Mouse (Mus musculus) heart, embryonic 13.5 days (tissue): Measurements from ENCODE around the gene Hibch. TPM values are rescaled to one million over a fixed set of nuclear protein-coding genes. Genes with fewer than 3 reads are reported as not detected.
A peak's percentile ranks its signal among the peaks of the same experiment; 100 is the strongest.
"Not testable (repeated sequence)": the region's sequence is repeated elsewhere in the genome, so short reads cannot be mapped to it uniquely, and the experiment has no call there.

Experiments used
- ATAC-seq: fragments of 200-750 bp; cut with Nextera tagmentation; 2 replicates; pipeline ENCODE4 v1.8.0; 2017; ENCODE audit warnings: moderate TSS enrichment; ENCODE audit not compliant: insufficient number of reproducible peaks, low FRiP score, low TSS enrichment; ENCODE audit errors: extremely low read depth
- H3K27ac ChIP-seq: fragments of 300-500 bp; sonication (generic); replicated peaks from 2 replicates; pipeline ENCODE4 v1.5.1; 2015; ENCODE audit warnings: moderate library complexity, mild to moderate bottlenecking, inconsistent platforms
- H3K27me3 ChIP-seq: fragments of 300-500 bp; sonication (generic); replicated peaks from 2 replicates; pipeline ENCODE4 v1.6.1; 2015; ENCODE audit warnings: mild to moderate bottlenecking, inconsistent platforms
- H3K36me3 ChIP-seq: fragments of 300-500 bp; sonication (generic); 2 replicates; pipeline ENCODE4 v1.6.1; 2015; ENCODE audit warnings: mild to moderate bottlenecking, inconsistent platforms
- H3K4me1 ChIP-seq: fragments of 300-500 bp; sonication (generic); 2 replicates; pipeline ENCODE4 v1.6.1; 2015; ENCODE audit warnings: inconsistent platforms
- H3K4me2 ChIP-seq: fragments of 300-500 bp; sonication (generic); 2 replicates; pipeline ENCODE4 v1.6.1; 2015; ENCODE audit warnings: inconsistent platforms, mild to moderate bottlenecking, moderate library complexity
- H3K4me3 ChIP-seq: fragments of 300-500 bp; sonication (generic); 2 replicates; pipeline ENCODE4 v1.5.1; 2015; ENCODE audit warnings: moderate library complexity, mild to moderate bottlenecking, inconsistent platforms
- H3K9ac ChIP-seq: fragments of 300-500 bp; sonication (generic); 2 replicates; pipeline ENCODE4 v1.6.1; 2015; ENCODE audit warnings: inconsistent platforms, mild to moderate bottlenecking, moderate library complexity
- H3K9me3 ChIP-seq: fragments of 300-500 bp; sonication (generic); 2 replicates; pipeline ENCODE4 v1.6.1; 2016; ENCODE audit warnings: inconsistent platforms
- WGBS: fragments of 180-500 bp; shearing (Covaris S2); methylation state at CpG from one replicate; pipeline ENCODE4 v1.1.7; 2015; ENCODE audit warnings: mixed read lengths; 5-methylcytosine and 5-hydroxymethylcytosine counted together
- polyA plus RNA-seq: library from polyadenylated mRNA; unstranded; fragments of >200 nt; fragmentation: Nextera tagmentation; extraction: Ambion mirVana; gene quantifications from 2 replicates; pipeline ENCODE4 v1.2.1, GENCODE M21; 2015

Hibch gene
- polyA plus RNA-seq, 1 experiment from 2014 or later, result 30.0 TPM

DNA sequence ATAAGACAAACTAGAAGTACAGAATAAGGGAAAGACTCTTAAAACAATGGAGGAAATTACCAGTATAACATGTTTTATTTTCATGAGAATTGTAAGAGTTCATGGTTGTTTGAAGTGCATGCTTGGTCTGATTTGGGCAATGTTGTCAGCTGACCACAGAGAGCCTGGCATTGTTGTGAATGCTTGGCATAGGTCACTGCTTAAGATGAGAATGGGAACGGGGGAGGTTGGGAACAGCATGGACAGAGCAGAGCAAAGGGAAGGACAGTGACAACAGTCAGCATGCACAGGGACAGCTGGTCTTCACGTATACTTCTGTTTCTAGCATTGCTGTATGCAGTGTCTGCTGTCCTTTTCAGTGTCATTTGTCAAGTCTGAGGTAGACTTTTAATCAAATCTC, 39.5 kb downstream of the Hibch start:
- Histone ChIP-seq H3K9me3 (no peaks in the 10 kb centered on the region), H3K36me3 (peaks cover 18% of the 10 kb centered on the region), H3K9ac (no peak overlapping the region), H3K4me1 (no peaks in the 10 kb centered on the region), H3K4me3 (no peak overlapping the region), H3K27ac (no peak overlapping the region), H3K27me3 (no peaks in the 10 kb centered on the region), H3K4me2 (no peak overlapping the region)
- 77% methylated on average over 2 of the region's 2 CpGs for WGBS
- ATAC-seq, result no peak

DNA sequence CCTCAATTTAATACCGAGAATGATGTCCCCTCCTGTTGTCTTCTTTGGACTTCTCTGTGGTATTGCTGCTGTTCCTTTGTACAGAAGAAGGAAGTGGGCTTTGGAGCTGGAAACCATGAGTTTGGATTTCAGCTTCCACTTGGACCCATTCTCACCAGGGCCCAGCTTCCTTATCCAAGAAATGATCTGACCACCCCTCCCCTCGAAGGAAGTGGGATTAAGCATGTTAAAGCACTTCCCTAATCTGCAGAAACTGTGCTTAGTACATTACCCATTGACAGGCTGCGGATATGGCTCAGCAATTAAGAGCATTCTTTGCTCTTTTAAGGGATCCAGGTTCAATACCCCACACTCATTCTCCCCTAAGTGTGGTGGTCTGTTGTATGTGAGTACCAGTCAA, 65.1 kb downstream of the Hibch start:
- Histone ChIP-seq H3K9ac (no peak overlapping the region), H3K27ac (no peak overlapping the region), H3K36me3 (peaks cover 9% of the 10 kb centered on the region), H3K4me3 (no peak overlapping the region), H3K4me1 (no peaks in the 10 kb centered on the region), H3K9me3 (no peaks in the 10 kb centered on the region), H3K27me3 (no peaks in the 10 kb centered on the region), H3K4me2 (no peak overlapping the region)
- 77% methylated on average over 3 of the region's 3 CpGs for whole genome bisulfite sequencing
- ATAC-seq, result no peak

DNA sequence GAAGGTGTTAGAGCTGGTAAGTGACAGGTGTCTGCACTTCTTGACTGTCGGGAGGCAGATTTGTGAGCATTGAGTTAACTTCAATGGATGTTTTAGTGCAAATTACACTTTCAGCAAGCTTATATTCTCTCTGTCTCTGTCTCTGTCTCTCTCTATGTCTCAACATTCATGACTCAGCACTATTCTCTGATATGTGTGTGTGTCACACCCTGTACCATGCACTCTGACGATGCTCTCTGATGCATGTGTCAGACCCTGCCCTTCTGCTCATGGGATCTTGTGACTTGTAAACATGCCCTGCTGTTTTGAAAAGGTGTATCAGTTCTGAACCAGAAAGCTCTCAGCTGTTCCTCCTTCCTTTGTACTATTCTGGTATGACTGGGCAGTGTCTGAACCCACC, 71.9 kb downstream of the Hibch start:
- Histone ChIP-seq H3K36me3 (peaks cover 7% of the 10 kb centered on the region; the same call in 1 of the 2 replicates), H3K4me2 (no peak overlapping the region), H3K4me3 (no peak overlapping the region), H3K9me3 (no peaks in the 10 kb centered on the region), H3K27me3 (no peaks in the 10 kb centered on the region), H3K4me1 (no peaks in the 10 kb centered on the region), H3K27ac (no peak overlapping the region), H3K9ac (no peak overlapping the region)
- no peak for ATAC-seq
- 75% methylated on average over 2 of the region's 2 CpGs for WGBS

DNA sequence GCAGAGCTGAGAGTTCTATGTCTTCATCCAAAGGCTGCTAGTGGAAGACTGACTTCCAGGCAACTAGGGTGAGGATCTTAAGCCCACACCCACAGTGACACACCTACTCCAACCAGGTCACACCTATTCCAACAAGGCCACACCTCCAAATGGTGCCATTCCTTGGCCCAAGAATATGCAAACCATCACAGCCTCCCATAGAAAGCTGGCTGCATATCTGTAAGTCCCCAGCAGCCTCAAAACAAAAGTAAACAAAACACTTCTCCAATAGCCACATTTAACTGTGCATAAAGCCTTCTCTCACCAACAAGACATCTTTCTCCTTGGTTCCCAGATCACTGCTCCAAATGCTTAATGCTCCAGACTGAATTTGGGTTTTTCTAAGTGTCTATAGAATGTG, 74.2 kb downstream of the Hibch start:
- H3K9me3 ChIP-seq, H3K4me3 ChIP-seq, ATAC-seq, H3K36me3 ChIP-seq, H3K27me3 ChIP-seq, H3K4me1 ChIP-seq, H3K27ac ChIP-seq, H3K9ac ChIP-seq, H3K4me2 ChIP-seq: not testable (repeated sequence)

DNA sequence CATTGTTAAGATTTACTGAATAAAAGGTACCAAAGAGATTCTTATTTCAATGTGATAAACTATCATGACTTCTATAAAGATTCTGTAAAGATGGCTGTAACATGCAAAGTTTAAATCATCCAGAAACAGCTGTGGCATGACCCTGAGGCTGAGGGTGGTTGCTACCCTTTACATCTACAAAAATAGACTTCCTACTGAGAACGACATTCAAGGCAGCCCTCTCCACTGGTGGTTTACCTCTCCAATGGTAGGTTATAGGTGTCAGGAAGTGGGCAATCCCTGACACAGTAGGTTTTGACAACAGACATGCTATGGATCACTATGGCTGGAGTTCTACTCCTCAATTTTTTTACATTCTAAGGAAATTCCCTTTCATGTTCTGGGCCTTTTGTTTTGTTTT, 79.8 kb downstream of the Hibch start:
- not testable (repeated sequence) for ATAC-seq, H3K4me3 ChIP-seq
- WGBS, result 56% methylated on average over 1 of the region's 1 CpGs

DNA sequence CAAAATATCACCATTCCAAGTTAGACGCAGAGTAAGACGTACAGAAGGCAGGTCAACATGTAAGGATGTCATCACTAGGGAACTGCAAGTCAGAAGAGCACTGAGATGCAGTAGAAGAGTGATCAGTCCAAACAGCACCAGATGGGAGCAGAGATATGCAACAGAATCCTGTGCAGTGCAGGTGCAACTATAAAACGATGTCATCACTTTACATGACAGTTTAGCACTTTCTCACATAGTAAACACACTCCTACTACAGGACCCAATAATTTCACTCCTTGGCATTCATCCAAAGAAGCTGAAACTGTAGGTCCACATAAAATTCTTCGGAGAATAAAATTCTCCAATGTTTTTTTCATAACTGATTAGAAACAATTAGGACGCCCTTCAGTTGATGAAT, 89.8 kb downstream of the Hibch start:
- no peak overlapping the region for H3K4me2 ChIP-seq
- H3K27ac ChIP-seq, result no peak overlapping the region
- no peaks in the 10 kb centered on the region for H3K4me1 ChIP-seq
- no peak overlapping the region for H3K4me3 ChIP-seq
- H3K27me3 ChIP-seq, result no peaks in the 10 kb centered on the region
- WGBS, result 77% methylated on average over 5 of the region's 5 CpGs
- H3K9ac ChIP-seq, result no peak overlapping the region
- no peak for ATAC-seq
- H3K36me3 ChIP-seq, result no peaks in the 10 kb centered on the region
- peaks cover 8% of the 10 kb centered on the region for H3K9me3 ChIP-seq

More for the DNA sequence above, 79.8 kb downstream of the Hibch start:
- H3K36me3 ChIP-seq, H3K27me3 ChIP-seq, H3K9me3 ChIP-seq, H3K27ac ChIP-seq, H3K4me1 ChIP-seq, H3K4me2 ChIP-seq, H3K9ac ChIP-seq: not testable (repeated sequence)

DNA sequence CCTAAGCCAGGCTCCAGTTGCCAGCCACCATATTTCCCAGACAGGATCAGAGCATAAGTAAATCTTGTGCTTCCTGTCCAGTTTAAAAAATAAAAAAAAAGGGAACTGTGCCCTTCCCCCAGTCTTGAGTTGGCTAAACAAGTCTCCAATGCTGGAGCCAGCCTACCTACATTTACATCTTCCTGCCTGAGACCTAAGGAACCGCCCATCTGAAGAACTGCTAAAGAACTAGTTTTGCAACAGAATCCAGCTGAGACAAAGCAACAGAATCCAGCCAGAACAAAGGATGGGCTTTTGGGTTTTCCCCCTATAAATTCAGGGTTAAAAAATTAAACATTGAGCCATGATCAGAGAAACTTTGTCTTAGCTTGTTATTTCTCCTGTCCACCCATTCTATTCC, 94.3 kb downstream of the Hibch start:
- Histone ChIP-seq H3K27me3 (no peaks in the 10 kb centered on the region), H3K4me3 (no peak overlapping the region), H3K9ac (no peak overlapping the region), H3K36me3 (no peaks in the 10 kb centered on the region), H3K4me2 (no peak overlapping the region), H3K27ac (no peak overlapping the region), H3K9me3 (peaks cover 8% of the 10 kb centered on the region), H3K4me1 (no peaks in the 10 kb centered on the region)
- 88% methylated on average over 1 of the region's 1 CpGs for WGBS
- ATAC-seq, result no peak

DNA sequence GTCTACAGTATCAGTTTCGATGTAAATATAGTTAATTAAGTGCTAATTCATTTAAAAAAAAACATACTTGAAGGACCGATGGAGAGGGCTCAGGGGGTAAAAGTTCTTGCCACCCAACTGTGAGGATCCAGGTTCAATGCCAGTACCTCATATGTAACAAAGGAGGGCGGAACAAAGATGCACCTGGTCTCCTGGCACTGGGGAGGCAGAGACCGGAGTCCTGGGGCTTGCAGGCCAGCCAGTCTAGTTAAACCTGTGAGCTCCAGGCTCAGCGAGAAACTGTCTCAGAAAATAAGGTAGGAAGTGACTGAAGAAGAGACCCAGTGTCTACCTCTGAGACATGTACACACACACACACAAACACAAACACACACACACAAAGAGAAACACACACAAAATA, 103.2 kb downstream of the Hibch start:
- ATAC-seq, result no peak
- Histone ChIP-seq H3K4me3 (no peak overlapping the region), H3K9me3 (no peaks in the 10 kb centered on the region), H3K27ac (no peak overlapping the region), H3K27me3 (peaks cover under 1% of the 10 kb centered on the region; the same call in 1 of the 2 replicates), H3K9ac (no peak overlapping the region), H3K4me1 (peaks cover 10% of the 10 kb centered on the region; the same call in 1 of the 2 replicates), H3K36me3 (no peaks in the 10 kb centered on the region), H3K4me2 (no peak overlapping the region)
- WGBS, result 85% methylated on average over 5 of the region's 5 CpGs

DNA sequence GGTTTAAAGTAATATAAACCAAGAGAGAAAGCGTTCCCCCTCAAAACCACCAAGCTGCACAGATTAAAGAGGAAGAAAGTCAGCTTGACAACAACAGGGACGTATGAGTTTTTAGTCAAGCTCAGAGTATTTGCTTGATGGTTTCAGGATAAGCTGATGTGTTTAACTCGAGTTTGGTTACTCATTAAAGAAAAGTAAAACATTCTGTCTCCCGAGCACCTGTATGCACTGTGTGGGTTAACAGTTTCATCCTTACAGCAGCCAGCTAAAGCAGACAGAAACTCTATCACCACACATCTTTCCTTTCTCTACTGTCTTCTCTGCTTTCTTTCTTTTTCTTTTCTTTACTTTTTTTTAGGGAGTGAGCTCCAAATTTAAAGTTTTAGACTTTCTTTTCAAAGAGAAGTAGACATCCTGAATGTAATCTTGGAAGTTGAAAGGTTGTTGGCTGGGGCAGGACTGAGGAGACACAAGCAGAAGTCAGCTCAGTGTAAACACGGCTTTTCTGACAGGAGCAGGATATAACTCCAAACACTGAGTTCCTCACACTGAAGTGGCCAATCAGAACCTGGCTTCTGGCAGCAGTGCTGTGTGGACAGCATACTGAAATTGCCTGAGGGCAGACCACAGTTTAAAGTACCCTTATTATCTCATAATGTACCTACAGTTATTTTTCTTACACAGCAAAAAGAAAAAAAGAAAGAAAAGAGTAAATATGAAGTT, 106.6 kb downstream of the Hibch start:
- Histone ChIP-seq H3K4me2 (0 out of 2 replicates have a peak overlapping the region, but pooled peaks have one; percentile 5), H3K27ac (no peak overlapping the region), H3K4me1 (peaks cover 16% of the 10 kb centered on the region; the same call in 1 of the 2 replicates), H3K4me3 (no peak overlapping the region), H3K9me3 (no peaks in the 10 kb centered on the region), H3K9ac (no peak overlapping the region), H3K36me3 (no peaks in the 10 kb centered on the region), H3K27me3 (peaks cover 8% of the 10 kb centered on the region; the same call in 1 of the 2 replicates)
- 52% methylated on average over 5 of the region's 5 CpGs for WGBS
- ATAC-seq, result no peak

DNA sequence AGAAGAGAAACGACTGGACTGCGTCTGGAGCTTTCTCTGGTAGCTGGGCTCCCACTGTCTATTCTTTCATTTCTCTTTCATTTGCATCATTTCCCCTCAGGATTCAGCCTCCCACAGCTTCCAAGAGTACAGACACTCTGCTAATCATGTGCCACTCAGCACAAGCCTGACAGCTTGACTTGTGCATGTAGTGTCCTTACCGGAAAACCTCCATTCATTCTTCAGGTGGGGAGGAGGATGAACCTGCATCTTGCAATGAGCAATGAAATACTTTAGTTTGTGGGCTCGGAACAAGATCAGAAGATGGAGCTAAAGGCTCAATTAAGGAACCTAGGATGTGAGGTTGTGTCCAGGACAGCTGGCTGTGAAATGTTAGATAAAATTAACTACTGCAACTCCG, 107.4 kb downstream of the Hibch start:
- no peak for ATAC-seq
- WGBS, result 9% methylated on average over 5 of the region's 5 CpGs
- H3K27ac ChIP-seq, result no peak overlapping the region

DNA sequence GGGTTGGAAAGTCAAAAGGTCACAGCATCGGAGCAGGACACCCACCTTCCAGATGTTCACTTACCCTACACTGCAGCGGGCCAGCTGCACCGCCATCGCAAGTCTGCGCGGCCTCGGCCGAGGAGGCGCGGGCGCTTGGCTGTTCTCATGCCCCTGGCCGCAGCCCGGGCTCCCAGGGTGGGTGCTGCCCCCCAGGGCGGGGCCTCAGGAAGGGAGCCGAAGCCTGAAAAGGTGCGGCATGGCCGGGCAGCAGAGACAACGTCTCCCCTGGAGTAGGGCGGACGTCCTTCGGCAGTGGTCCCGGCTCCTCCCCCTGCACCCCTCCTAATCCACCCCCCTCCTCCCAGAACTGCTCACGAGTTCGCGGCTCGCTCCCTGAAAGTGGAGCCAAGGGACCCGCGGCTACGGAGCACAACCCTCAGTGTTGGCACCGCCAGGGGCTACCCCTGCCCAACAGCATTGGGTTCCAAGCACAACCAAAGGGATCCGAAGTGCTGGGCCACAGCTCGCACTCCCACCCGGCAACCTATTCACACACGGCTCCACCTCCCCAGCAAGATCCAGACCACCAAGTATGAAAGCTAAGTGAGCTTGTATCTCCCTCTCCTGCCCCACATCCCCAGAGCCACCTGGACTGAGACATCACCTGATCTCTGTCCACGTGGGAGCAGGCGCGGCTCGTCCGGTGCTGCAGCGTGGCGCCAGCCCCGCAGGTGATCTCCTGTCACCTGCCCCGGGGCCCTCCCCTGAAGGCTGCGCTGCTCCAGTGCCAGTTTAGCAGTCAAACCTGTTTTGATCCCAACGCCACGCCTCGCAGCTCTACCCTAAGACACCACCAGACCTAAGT, 108.0 kb downstream of the Hibch start:
- H3K4me1 ChIP-seq, result peaks cover 16% of the 10 kb centered on the region; the same call in 1 of the 2 replicates
- peak overlapping the region; percentile 96 for H3K4me2 ChIP-seq
- H3K36me3 ChIP-seq, result no peaks in the 10 kb centered on the region
- H3K27ac ChIP-seq, result no peak overlapping the region
- under 1% methylated on average over 46 of the region's 47 CpGs for WGBS
- H3K27me3 ChIP-seq, result peaks cover 8% of the 10 kb centered on the region; the same call in 1 of the 2 replicates
- peak overlapping the region; percentile 79 for H3K9ac ChIP-seq
- H3K9me3 ChIP-seq, result no peaks in the 10 kb centered on the region
- peak; percentile 54; the same call in 1 of the 2 replicates for ATAC-seq
- peak overlapping the region; percentile 65 for H3K4me3 ChIP-seq

More for the DNA sequence above, 107.4 kb downstream of the Hibch start:
- H3K4me3 ChIP-seq, result peak overlapping the region; percentile 65
- peak overlapping the region; percentile 96 for H3K4me2 ChIP-seq
- peak overlapping the region; percentile 79 for H3K9ac ChIP-seq
- peaks cover 16% of the 10 kb centered on the region; the same call in 1 of the 2 replicates for H3K4me1 ChIP-seq
- no peaks in the 10 kb centered on the region for H3K36me3 ChIP-seq
- peaks cover 8% of the 10 kb centered on the region; the same call in 1 of the 2 replicates for H3K27me3 ChIP-seq
- H3K9me3 ChIP-seq, result no peaks in the 10 kb centered on the region
